27 mouse cellular contexts compared by ENCODE assay signal in the genomic region with DNA sequence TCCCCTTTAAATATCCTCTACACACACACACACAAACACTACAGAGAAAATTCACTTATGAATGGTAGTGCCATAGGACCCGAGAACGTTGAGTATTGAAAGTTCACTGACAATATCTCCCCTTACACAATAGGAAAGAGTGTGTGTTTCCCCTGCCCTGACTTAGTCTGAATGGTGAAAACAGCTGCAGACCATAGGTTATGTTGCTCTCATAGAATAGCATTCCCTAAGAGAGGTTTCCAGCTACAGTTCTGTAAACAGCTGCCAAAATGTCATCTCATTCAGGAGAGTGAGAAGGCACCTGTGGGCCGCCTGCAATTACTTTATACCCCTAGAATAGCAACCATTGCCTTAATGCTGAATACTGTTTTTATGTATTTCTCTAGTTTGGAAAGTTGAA. TPM values are rescaled to one million over a fixed set of nuclear protein-coding genes. Genes with fewer than 3 reads are reported as not detected.
"Had no signal": no experiment of that assay in that cellular context is flagged by ENCODE, and none has a peak within 500 bp of the region (broad histone marks: within the 10 kb centered on the region; RNA-seq: fewer than 3 reads in every experiment).

No protein-coding gene starts in this region.

- H3K27ac ChIP-seq: embryonic facial prominence, embryonic 12.5 days; embryonic facial prominence, embryonic 13.5 days; embryonic facial prominence, embryonic 15.5 days; forebrain, embryonic 10.5 days; forebrain, embryonic 12.5 days; forebrain, embryonic 13.5 days; forebrain, embryonic 15.5 days; gastrocnemius, adult 2 months; heart, adult 2 months had no signal

- H3K4me3 ChIP-seq: embryonic facial prominence, embryonic 12.5 days; embryonic facial prominence, embryonic 13.5 days; embryonic facial prominence, embryonic 15.5 days; erythroblast, embryonic 14.5 days; forebrain, embryonic 10.5 days; forebrain, embryonic 12.5 days; forebrain, embryonic 13.5 days; forebrain, embryonic 15.5 days; gastrocnemius, adult 2 months; heart, adult 2 months had no signal

- DNase-seq: cerebellum, adult 2 months; cerebellum, adult 8-10 months; cerebellum, adult 9-10 months; cerebellum, adult 9-11 months; cerebellum, postnatal 25 days; cerebellum, postnatal 36 days; forebrain, postnatal 0 days; gastrocnemius, adult 2 months; gastrocnemius, postnatal 10 days; gastrocnemius, postnatal 14 days; gastrocnemius, postnatal 25 days; gastrocnemius, postnatal 36 days; heart, adult 11 months; heart, adult 18-20 months; heart, adult 2 months had no signal

- H3K9ac ChIP-seq: embryonic facial prominence, embryonic 12.5 days; embryonic facial prominence, embryonic 13.5 days; embryonic facial prominence, embryonic 15.5 days; forebrain, embryonic 12.5 days; forebrain, embryonic 13.5 days; forebrain, embryonic 15.5 days; forebrain, postnatal 0 days had no signal

- H3K4me2 ChIP-seq: embryonic facial prominence, embryonic 12.5 days; embryonic facial prominence, embryonic 13.5 days; embryonic facial prominence, embryonic 15.5 days; forebrain, embryonic 12.5 days; forebrain, embryonic 13.5 days; forebrain, embryonic 15.5 days had no signal

- H3K36me3 ChIP-seq: forebrain, embryonic 10.5 days; forebrain, embryonic 12.5 days; forebrain, embryonic 15.5 days had no signal

- H3K27me3 ChIP-seq: embryonic facial prominence, embryonic 12.5 days; embryonic facial prominence, embryonic 13.5 days; embryonic facial prominence, embryonic 15.5 days; forebrain, embryonic 12.5 days; forebrain, embryonic 13.5 days; forebrain, embryonic 15.5 days had no signal

- H3K4me1 ChIP-seq: embryonic facial prominence, embryonic 12.5 days; embryonic facial prominence, embryonic 13.5 days; embryonic facial prominence, embryonic 15.5 days; forebrain, embryonic 13.5 days; forebrain, embryonic 15.5 days had no signal

- ATAC-seq: forebrain, embryonic 13.5 days; forebrain, embryonic 14.5 days; forebrain, embryonic 15.5 days; forebrain, embryonic 16.5 days; forebrain, postnatal 0 days had no signal

- H3K9me3 ChIP-seq: embryonic facial prominence, embryonic 12.5 days; embryonic facial prominence, embryonic 13.5 days; embryonic facial prominence, embryonic 15.5 days; forebrain, embryonic 10.5 days; forebrain, embryonic 12.5 days; forebrain, embryonic 13.5 days; forebrain, embryonic 15.5 days had no signal

RNA-seq across cellular contexts. Expression of gene Fam229b, which starts 27.3 kb away (rescaled TPM):
- polyA plus RNA-seq: erythroblast, embryonic 14.5 days had no signal

RNA-seq across cellular contexts. Expression of gene Ccn6, which starts 57.2 kb away (rescaled TPM):
- polyA plus RNA-seq: embryonic facial prominence, embryonic 11.5 days; erythroblast, embryonic 14.5 days; gonadal fat pad, adult 2 months; heart, adult 2 months had no signal
